Mouse (Mus musculus) lung, postnatal 0 days (tissue): ENCODE measurements around the gene Emid1.

Experiments used
- CTCF ChIP-seq: IDR thresholded peaks from 2 replicates; pipeline ENCODE4 v1.5.1; 2016; ENCODE audit warnings: antibody characterized with exemption, mild to moderate bottlenecking
- EP300 ChIP-seq: IDR thresholded peaks from 2 replicates; pipeline ENCODE4 v1.6.1; 2016; ENCODE audit warnings: antibody characterized with exemption, mild to moderate bottlenecking, control low read depth

- TF ChIP-seq CTCF = no peak
- no peak for TF ChIP-seq EP300
Observed at GRCm38 (mm10) chr11:5149249-5149648, 2.8 kb downstream of the Emid1 start.
